Mouse (Mus musculus) ovary, postnatal 36 days (tissue): ENCODE measurements around the gene Lrp1.
A peak's percentile ranks its signal among the peaks of the same experiment; 100 is the strongest.

Source experiments
- DNase-seq: peaks from one replicate; pipeline ENCODE4 v3.0.0; 2022; ENCODE audit warnings: low spot score, mixed read lengths

Gene Lrp1

GRCm38 (mm10) chr10:127520714-127521357 lies 100.1 kb downstream of the Lrp1 start:
- no peak for DNase-seq

- DNase-seq, result no peak
These were observed 100.8 kb downstream of the Lrp1 start for GRCm38 (mm10) chr10:127519903-127520713.

GRCm38 (mm10) chr10:127519041-127519701 lies 101.8 kb downstream of the Lrp1 start:
- no peak for DNase-seq

GRCm38 (mm10) chr10:127517941-127518340 lies 103.0 kb downstream of the Lrp1 start:
- DNase-seq, result no peak

- DNase-seq, result peak; percentile 39
These were observed 104.2 kb downstream of the Lrp1 start for GRCm38 (mm10) chr10:127516576-127517260.

- no peak for DNase-seq
These were observed 104.9 kb downstream of the Lrp1 start for GRCm38 (mm10) chr10:127515983-127516459.

GRCm38 (mm10) chr10:127515271-127515982 lies 105.5 kb downstream of the Lrp1 start:
- DNase-seq, result no peak

GRCm38 (mm10) chr10:127514764-127515163 lies 106.2 kb downstream of the Lrp1 start, which contains the start of gene Ndufa4l2:
Ndufa4l2 (plus strand) TSS chr10:127514967.
- DNase-seq, result no peak

- DNase-seq, result no peak
These were observed 106.7 kb downstream of the Lrp1 start for GRCm38 (mm10) chr10:127514111-127514698.

- DNase-seq, result no peak
These were observed 107.4 kb downstream of the Lrp1 start for GRCm38 (mm10) chr10:127513501-127514091.

GRCm38 (mm10) chr10:127512813-127513212 lies 108.1 kb downstream of the Lrp1 start:
- DNase-seq, result peak; percentile 93

- DNase-seq, result no peak
These were observed 108.7 kb downstream of the Lrp1 start for GRCm38 (mm10) chr10:127512307-127512666.

- no peak for DNase-seq
These were observed 109.2 kb downstream of the Lrp1 start for GRCm38 (mm10) chr10:127511634-127512306.

GRCm38 (mm10) chr10:127510895-127511617 lies 109.9 kb downstream of the Lrp1 start:
- DNase-seq, result no peak

- no peak for DNase-seq
These were observed 110.9 kb downstream of the Lrp1 start for GRCm38 (mm10) chr10:127509837-127510701.

GRCm38 (mm10) chr10:127509051-127509836 lies 111.7 kb downstream of the Lrp1 start:
- peak; percentile 82 for DNase-seq

- DNase-seq, result peak; percentile 67
These were observed 112.7 kb downstream of the Lrp1 start for GRCm38 (mm10) chr10:127508239-127508638.
